Mouse (Mus musculus): Measurements from ENCODE around the gene Dll4.

The Dll4 gene

DNA sequence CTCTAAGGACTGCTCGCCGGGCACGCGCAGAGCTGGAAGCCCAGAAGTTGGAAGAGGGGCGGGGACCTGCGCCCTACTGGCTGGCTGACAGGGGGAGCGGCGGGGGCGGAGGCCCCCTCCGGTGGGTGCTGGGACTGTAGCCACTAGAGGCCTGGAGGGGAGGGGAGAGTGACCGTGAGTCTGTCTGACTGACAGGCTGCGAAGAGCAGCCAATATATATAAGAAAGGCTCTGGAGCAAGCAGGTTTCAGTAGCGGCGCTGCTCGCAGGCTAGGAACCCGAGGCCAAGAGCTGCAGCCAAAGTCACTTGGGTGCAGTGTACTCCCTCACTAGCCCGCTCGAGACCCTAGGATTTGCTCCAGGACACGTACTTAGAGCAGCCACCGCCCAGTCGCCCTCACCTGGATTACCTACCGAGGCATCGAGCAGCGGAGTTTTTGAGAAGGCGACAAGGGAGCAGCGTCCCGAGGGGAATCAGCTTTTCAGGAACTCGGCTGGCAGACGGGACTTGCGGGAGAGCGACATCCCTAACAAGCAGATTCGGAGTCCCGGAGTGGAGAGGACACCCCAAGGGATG is at the start of gene Dll4:
Dll4 (plus strand) TSS at position 217 of the 576 bp plus-strand sequence.
- in situ Hi-C loops (cut with MboI, MseI) = no loop called here

DNA sequence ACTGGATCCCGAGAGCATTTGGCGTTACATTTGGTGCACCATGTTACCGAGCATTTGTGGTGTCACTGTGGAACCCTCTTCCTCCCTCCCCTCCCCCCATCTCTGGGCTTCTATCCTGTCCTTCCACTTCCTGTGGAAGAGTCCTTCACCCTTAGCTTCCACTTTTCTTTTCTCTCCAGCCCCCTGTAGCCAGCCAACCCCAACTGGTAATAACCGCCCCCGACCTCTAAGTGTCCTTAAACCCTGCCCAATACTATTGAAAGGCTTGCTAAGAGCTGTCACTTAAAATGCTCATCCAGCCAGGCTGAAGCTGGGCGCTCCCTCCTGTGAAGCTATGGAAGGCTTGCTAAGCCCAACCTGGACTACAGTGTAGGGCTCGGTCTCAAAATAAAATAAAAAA is 48.7 kb upstream of the Dll4 start:
- in situ Hi-C loops (cut with MboI, MseI) = no loop called here

DNA sequence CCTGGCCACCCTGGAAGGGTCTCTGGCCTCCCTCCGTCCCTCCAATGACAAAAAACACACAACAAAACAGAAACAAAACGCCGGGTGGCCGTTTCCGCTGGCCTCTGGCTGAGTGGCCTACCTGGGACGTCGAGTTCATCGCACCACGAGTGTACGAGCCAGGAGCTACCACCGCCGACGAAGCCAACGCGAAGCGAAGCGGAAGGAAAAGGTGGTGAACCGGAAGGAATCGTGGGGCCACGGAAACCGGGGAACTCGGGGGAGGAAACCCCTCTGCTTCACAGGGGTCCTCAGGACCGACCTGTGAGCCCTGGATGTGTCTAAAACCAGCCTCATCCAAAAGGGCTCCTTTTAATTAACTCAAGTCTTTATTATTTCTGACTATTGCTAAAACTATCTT is 47.8 kb upstream of the Dll4 start:
- in situ Hi-C loops (cut with MboI, MseI) = no loop called here

DNA sequence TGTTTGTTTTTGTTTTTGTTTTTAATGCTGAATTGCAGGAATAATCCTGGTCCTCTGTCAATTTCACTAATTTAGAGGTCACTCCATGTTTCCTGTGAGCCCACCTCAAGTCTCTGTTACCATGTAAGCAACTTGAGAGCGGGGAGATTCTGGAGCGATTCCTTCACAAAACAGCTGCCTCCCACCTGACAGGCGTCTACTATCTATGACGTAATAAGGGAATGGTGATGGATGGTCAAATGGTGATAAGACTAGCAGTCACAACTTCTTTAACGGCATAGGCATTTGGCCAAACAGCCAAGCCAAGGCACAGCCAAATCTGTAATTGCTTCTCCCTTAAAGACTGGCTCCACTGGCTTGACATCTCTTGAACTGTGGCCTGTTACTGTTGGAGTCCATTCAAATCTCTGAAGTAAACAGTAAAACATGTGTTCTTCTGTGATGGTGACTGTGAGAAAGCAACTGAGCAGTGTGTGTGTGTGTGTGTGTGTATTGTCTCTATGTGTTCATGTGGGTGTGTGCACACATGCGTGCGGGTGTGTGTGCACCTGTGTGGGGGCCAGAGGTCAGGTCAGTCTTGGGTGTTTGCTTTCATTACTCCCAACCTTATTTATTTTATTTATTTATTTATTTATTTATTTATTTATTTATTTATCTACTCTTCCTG is 43.6 kb upstream of the Dll4 start:
- in situ Hi-C loops (cut with MboI, MseI) = no loop called here

DNA sequence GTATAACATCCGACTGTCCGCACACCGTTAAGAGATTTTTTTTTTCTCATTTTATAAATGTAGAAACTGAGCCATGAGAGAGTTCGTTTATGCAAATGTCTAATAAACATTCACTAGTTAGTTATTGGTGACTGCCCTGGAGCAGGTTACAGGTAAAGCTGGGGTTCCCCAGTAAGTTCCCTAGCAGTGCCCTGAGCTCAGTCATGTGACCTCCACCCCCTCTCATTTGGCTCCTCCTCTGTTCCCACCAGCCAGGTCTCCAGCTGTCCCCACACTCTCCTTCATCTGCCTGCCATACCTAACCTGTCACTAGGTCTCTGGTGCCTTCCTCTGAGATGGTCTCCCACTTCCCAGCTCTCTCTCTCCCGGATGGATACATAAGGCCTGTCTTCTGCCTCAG is 38.2 kb upstream of the Dll4 start:
- in situ Hi-C loops (cut with MboI, MseI) = loop anchor here (5.0 kb wide), 2 partner anchors 40 to 80 kb away; partner anchors contain the start of genes Dnajc17 and Zfyve19

DNA sequence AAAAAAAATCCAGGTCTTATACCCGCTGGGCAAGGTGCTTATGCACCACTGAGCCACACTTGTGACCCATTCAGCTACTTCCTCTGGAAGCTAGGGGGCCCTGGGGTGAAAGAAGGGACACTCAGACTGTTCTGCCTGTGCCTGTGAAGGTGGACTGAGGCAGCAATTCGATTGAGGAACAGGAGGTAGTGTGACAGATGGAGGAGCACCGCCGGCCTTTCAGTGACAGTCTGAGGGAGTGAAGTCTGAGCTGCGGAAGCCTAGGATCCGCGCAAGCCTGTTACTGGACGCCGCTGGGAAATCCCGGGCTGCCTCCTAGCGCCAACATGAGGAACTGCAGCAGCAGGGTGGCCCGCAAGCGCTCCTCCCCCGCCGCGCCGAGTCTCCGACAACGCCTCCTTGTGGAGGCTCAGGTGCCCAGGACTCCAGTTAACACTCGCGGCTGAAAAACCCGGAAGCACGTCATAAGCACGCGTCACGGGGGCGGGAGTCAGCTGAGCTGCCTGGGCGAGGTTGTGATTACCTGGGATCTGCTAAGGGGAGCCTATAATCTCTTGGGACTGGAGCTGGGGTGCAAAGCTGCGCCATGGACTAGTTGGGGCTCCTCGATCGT is 37.2 kb upstream of the Dll4 start, which contains the start of gene Vps18:
Vps18 (plus strand) TSS at position 471 of the 613 bp plus-strand sequence.
- in situ Hi-C loops (cut with MboI, MseI) = loop anchor here (5.0 kb wide), 2 partner anchors 41 to 81 kb away; partner anchors contain the start of genes Dnajc17 and Zfyve19

DNA sequence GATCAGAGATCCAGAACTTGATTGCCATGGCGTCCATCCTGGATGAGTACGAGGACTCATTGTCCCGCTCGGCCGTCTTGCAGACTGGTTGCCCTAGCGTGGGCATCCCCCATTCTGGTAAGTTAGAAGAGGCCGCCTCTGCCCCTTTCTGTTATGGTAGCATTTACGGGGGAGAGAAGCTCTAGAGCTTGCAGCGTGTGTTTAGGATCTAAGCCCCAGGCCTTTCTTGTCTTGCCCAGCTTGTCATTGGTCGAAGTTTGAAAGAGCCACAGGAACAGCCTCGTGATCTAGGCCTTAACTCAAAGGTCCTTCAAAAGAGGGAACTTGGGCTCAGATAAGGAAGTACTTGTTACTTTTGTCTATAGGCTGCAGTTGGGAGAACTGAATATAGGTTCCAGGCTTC is 36.6 kb upstream of the Dll4 start:
- in situ Hi-C loops (cut with MboI, MseI) = loop anchor here (5.0 kb wide), 2 partner anchors 42 to 82 kb away; partner anchors contain the start of genes Dnajc17 and Zfyve19

DNA sequence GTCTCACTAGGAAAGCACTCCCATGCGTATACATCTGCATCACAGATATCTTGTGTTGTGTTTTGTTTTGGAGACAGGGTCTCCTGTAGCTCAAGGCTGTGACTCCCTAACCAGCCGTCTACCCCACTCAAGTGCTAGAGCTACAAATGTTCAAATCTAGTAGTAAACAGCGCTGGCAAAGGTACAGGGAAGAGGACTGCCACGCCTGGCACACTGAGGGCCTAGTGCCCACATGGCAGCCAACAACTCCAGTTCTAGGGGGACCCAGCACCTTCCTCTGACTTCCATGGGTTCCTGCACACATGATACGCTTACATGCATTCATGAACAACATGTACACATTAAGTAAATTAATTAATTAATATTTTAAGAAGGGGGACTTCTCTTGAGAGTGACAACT is 33.3 kb upstream of the Dll4 start:
- in situ Hi-C loops (cut with MboI, MseI) = no loop called here

DNA sequence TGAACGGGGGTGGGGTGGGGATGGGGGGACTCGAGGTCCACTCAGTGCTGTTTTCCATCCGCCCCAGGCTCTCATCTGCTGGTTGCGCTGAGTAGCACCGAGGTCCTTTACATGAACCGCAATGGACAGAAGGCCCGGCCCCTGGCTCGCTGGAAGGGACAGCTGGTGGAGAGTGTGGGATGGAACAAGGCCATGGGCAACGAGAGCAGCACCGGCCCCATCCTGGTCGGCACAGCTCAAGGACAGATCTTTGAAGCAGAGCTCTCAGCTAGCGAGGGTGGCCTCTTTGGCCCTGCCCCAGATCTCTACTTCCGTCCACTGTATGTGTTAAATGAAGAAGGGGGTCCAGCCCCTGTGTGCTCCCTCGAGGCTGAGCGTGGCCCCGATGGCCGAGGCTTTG is 32.7 kb upstream of the Dll4 start:
- in situ Hi-C loops (cut with MboI, MseI) = no loop called here

DNA sequence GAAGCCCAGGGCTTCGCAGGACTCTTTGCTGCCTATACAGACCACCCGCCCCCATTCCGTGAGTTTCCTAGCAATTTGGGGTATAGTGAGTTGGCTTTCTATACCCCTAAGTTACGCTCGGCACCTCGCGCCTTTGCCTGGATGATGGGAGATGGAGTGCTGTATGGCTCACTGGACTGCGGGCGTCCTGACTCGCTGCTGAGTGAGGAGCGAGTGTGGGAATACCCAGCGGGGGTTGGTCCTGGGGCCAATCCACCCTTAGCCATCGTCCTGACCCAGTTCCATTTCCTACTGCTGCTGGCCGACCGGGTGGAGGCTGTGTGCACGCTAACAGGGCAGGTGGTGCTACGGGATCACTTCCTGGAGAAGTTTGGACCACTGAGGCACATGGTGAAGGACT is 32.3 kb upstream of the Dll4 start:
- in situ Hi-C loops (cut with MboI, MseI) = no loop called here

DNA sequence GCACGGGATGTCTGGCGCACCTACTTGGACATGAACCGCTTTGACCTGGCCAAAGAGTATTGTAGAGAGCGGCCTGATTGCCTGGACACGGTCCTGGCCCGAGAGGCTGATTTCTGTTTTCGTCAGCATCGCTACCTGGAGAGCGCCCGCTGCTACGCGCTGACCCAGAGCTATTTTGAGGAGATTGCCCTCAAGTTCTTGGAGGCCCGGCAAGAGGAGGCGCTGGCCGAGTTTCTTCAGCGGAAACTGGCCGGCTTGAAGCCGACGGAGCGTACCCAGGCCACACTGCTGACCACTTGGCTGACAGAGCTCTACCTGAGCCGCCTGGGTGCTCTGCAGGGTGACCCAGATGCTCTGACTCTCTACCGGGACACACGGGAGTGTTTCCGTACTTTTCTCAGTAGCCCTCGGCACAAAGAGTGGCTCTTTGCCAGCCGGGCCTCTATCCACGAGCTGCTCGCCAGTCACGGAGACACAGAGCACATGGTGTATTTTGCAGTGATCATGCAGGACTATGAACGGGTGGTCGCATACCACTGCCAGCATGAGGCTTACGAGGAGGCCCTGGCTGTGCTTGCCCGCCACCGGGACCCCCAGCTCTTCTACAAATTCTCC is 31.7 kb upstream of the Dll4 start:
- in situ Hi-C loops (cut with MboI, MseI) = no loop called here

DNA sequence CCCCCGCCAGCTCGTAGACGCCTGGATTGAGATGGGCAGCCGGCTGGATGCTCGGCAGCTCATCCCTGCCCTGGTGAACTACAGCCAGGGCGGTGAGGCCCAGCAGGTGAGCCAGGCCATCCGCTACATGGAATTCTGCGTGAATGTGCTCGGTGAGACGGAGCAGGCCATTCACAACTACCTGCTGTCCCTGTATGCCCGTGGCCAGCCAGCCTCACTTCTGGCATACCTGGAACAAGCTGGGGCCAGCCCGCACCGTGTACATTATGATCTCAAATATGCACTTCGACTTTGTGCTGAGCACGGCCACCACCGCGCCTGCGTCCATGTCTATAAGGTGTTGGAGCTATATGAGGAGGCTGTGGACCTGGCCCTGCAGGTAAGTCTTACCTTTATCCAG is 31.2 kb upstream of the Dll4 start:
- in situ Hi-C loops (cut with MboI, MseI) = no loop called here

DNA sequence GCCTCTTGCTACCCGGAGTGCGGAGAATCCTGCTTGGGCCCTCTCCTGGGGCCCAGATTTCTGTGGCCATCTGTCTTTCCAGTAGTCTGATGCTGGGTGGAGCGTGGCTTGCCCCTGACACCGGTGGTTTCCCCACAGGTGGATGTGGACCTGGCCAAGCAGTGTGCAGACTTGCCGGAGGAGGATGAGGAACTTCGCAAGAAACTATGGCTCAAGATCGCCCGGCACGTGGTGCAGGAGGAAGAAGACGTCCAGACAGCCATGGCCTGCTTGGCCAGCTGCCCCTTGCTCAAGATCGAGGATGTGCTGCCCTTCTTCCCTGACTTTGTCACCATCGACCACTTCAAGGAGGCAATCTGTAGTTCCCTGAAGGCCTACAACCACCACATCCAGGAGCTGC is 28.8 kb upstream of the Dll4 start:
- in situ Hi-C loops (cut with MboI, MseI) = loop anchor here (5.0 kb wide), 1 partner anchor 116 kb away; no protein-coding TSS in a partner anchor

DNA sequence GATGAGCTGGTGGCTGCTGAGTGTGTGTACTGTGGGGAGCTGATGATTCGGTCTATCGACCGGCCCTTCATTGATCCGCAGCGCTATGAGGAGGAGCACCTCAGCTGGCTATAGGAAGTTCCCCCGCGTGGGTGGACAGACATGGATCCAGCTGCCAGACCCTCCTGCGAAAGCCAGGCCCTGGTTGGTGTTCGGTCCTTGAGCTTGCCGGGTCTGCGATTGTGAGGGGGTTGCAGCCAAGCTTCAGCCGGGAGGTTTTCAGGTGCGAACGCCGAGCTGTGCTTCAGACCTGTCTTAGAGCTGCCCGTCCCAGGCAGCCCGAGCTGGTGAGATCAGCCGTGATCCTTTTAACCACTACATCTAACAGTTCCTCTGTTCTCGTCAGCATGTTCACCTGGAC is 28.1 kb upstream of the Dll4 start:
- in situ Hi-C loops (cut with MboI, MseI) = loop anchor here (5.0 kb wide), 1 partner anchor 115 kb away; no protein-coding TSS in a partner anchor

DNA sequence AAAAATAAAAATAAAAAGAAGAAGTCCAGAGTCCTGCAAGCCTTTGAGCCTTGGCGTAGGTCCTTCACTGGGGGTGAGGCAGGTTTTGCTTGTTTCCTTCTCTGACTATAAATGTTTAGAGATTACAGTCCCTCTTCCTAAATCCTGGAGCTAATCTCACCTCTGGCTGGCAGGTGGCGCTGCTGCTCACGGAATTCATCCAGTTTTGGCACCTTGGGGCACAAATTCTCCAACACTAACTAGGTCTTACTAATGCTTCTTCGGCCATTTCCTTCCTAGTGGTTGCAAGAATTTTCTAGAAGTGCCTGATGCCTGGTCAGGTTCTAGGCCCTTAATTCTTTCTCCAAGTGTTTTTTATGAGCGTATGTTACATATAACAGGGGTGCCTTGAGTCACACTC is 27.3 kb upstream of the Dll4 start:
- in situ Hi-C loops (cut with MboI, MseI) = loop anchor here (5.0 kb wide), 1 partner anchor 114 kb away; no protein-coding TSS in a partner anchor

DNA sequence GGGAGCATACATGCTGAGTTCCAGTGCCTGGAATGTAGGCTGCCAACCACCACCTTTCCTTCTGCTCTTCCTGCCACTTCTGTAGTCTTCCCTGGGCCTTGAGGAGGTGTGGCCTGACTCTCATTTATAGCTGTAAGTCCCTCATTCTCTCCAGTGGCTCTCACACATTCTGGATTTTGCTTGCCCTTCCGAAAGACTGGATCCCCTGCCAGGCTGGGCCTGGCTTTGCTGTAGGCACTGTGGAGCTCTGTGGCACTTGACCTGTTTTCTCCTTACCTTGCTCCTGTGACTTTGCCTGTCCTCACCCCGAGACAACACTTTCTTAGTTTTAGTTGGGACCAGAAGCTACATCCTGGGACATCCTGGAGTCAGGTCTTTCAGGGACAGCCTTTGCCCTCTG is 26.7 kb upstream of the Dll4 start:
- in situ Hi-C loops (cut with MboI, MseI) = loop anchor here (5.0 kb wide), 1 partner anchor 113 kb away; no protein-coding TSS in a partner anchor

DNA sequence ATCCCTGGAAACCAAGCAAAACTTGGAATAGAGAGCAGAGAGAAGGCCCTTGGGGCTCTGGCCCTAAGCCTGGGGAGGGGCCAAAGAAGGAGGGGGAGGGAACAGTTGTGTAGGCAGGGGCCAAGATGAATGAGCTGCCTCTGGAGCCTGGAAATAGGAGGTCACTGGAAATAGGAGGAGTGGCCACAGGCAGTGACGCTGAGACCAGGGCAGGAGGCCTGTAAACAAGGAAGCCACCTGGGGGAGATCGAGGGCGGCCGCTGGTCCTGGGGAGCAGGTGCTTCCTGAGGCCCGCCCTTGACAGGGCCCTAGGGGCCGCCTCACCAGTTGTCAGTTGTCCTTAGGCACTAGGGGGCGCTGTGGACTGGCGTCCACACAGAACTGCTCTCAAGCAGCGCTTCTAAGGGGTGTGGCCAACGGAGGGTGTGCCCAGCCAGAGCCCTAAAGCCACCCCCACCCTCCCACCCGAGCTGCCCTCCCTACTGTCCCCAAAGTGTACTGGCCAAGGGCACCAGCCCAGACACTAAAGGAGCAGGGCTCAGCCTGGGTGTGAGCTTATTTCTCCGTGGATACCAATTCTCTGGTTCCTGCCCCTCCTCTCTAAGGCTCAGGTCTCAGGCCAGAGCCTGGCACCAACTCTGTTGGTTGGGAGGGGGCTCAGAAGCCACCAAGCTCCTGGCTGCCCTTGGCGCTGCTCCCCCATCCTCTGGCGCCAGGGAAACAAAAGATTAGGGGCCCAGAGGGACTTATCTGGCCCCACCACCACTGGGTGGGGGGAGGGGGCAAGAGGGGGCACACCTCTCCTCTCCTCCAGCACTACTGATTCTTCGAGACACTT is 25.4 kb upstream of the Dll4 start:
- in situ Hi-C loops (cut with MboI, MseI) = loop anchor here (5.0 kb wide), 1 partner anchor 112 kb away; no protein-coding TSS in a partner anchor

DNA sequence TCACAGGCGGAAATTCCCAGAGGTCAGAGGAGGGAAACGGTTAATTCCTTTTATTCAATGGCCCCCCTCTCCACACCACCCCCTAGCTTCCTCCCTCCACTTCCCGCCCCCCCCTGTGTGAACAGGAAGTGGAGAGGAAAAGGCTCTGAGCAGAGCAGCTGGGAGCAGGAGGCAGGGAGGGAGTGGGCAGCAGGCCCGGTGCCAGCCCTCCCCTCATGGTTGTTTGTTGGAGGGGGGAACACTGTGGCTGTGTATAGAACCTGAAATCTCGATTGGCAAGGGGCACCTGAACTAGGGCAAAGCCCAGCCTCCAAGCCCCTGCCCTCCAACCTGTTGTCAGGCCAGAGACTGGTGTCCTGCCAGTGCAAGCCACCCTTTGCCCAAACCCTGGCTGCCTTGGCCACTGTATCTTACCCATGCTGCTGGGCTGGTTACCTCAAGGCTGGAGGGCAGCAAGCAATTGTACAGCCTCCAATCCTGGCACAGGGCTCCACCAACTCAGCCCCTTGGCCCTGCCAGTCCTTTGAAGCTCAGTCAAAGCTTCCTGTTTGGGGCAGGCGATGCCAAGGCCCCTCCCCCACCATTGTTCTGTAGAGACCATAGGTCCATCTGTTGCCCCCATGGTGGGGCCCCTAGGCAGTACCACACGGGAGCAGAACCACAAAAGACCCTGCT is 24.6 kb upstream of the Dll4 start:
- in situ Hi-C loops (cut with MboI, MseI) = no loop called here

DNA sequence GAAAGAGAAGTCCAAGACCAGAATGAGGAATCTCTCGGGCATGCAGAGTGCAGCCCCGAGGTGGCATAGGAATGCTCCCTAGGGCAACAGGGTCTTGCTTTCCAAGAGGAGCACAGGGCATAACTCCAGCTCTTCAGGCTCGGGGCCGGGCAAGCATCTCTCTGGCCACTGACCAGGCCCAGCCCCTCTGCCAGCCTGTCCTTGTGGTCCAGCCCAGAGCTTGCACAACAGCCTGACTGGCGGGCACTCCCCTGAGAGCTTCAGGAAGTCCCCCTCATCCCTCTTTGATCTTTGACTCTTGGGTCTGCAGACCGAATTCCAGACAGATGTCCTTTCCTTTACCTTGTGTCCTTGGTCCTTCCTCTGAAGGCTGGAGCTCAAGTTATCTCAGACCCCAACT is 22.7 kb upstream of the Dll4 start:
- in situ Hi-C loops (cut with MboI, MseI) = no loop called here

DNA sequence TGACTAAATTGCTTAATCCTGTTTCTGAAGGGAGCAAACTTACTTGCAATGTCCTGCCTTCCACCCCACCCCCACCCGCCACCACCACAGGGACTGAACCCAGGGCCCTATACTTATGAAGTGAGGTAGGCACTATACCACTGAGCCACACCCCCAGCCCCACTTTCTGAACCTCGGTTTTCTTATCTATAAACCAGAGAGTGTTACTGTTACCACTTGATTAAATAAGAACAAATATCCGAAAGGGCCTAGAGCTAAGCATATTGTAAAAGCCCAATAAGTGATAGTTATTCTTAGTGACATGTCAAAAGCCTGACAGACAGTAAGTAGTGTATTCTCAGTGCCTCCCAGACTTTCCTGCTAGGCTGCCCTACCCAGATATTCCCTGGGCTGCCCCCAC is 21.2 kb upstream of the Dll4 start:
- in situ Hi-C loops (cut with MboI, MseI) = no loop called here

DNA sequence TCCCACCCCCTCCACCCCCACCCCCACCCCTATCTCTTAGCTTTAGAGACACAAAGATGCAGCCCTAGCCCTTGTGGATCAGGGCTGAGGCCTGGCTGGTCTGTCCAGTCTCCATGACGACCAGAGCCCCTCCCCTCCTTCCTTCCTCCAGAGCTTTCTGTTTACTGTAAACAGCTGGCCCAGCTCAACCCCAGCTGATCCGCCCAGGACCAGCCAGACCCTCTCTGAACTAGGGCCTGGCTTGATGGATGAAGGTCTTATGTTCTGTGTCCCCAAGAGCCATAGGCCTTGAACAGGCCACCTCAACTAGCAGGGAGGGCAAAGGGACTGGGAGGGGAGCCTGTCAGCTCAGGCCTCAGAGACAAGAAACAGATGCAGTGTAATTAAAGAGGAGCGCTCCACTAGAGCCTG is 20.8 kb upstream of the Dll4 start:
- in situ Hi-C loops (cut with MboI, MseI) = no loop called here
